Mouse (Mus musculus): ENCODE measurements around the gene Lrrc18.

- TF ChIP-seq CTCF (conservative IDR thresholded peaks at IDR 0.05; ENCODE audit: low read length) (no peak), NANOG (IDR thresholded peaks at IDR 0.05; ENCODE audit: borderline replicate concordance, low read length) (no peak), POU5F1 (IDR thresholded peaks at IDR 0.05; ENCODE audit: borderline replicate concordance, low read length) (no peak)
These were observed 71.8 kb downstream of the Lrrc18 start for GRCm38 (mm10) chr14:33062996-33063395.
